Mouse (Mus musculus) hindbrain, embryonic 11.5 days (tissue): ENCODE measurements around the gene Atxn1. TPM values are rescaled to one million over a fixed set of nuclear protein-coding genes. Genes with fewer than 3 reads are reported as not detected.

Experiments used
- ATAC-seq: fragments of 200-750 bp; cut with Nextera tagmentation; 2 replicates; pipeline ENCODE4 v1.8.0; 2017; ENCODE audit warnings: mild to moderate bottlenecking, moderate TSS enrichment, moderate library complexity; ENCODE audit not compliant: low FRiP score
- DNase-seq: peaks from one replicate; pipeline ENCODE4 v3.0.0-alpha.2; 2015; ENCODE audit warnings: low spot score
- H3K27ac ChIP-seq: fragments of 300-500 bp; sonication (generic); 2 replicates; pipeline ENCODE4 v1.5.1; 2014; ENCODE audit warnings: mild to moderate bottlenecking, low read depth, low read length
- H3K27me3 ChIP-seq: fragments of 300-500 bp; sonication (generic); 2 replicates; pipeline ENCODE4 v1.6.1; 2014; ENCODE audit warnings: mild to moderate bottlenecking, low read length, moderate library complexity, mixed read lengths; ENCODE audit not compliant: control insufficient read depth, insufficient read depth
- H3K36me3 ChIP-seq: fragments of 300-500 bp; sonication (generic); 2 replicates; pipeline ENCODE4 v1.6.1; 2014; ENCODE audit warnings: mild to moderate bottlenecking, low read length, moderate library complexity, mixed read lengths; ENCODE audit not compliant: control insufficient read depth, insufficient read depth
- H3K4me1 ChIP-seq: fragments of 300-500 bp; sonication (generic); replicated peaks from 2 replicates; pipeline ENCODE4 v1.6.1; 2014; ENCODE audit warnings: low read length, mixed read lengths; ENCODE audit not compliant: control insufficient read depth, insufficient read depth
- H3K4me2 ChIP-seq: fragments of 300-500 bp; sonication (generic); replicated peaks from 2 replicates; pipeline ENCODE4 v1.6.1; 2014; ENCODE audit warnings: mild to moderate bottlenecking, low read depth, low read length
- H3K4me3 ChIP-seq: fragments of 300-500 bp; sonication (generic); 2 replicates; pipeline ENCODE4 v1.5.1; 2014; ENCODE audit warnings: low read depth, low read length
- H3K9ac ChIP-seq: fragments of 300-500 bp; sonication (generic); 2 replicates; pipeline ENCODE4 v1.6.1; 2014; ENCODE audit warnings: low read depth, low read length
- H3K9me3 ChIP-seq: fragments of 300-500 bp; sonication (generic); 2 replicates; pipeline ENCODE4 v1.6.1; 2016; ENCODE audit warnings: low read length; ENCODE audit not compliant: control insufficient read depth
- WGBS: fragments of 180-500 bp; shearing (Covaris S2); extraction: QIAGEN DNeasy Blood & Tissue Kit; methylation state at CpG from one replicate; pipeline ENCODE4 v1.1.7; 2014; 5-methylcytosine and 5-hydroxymethylcytosine counted together
- polyA plus RNA-seq: library from polyadenylated mRNA; unstranded; fragments of >200 nt; fragmentation: Nextera tagmentation; extraction: Ambion mirVana; gene quantifications from 2 replicates; pipeline ENCODE4 v1.2.1, GENCODE M21; 2014

The Atxn1 gene
- polyA plus RNA-seq, 1 experiment from 2014 or later: 3.2 TPM

- Histone ChIP-seq H3K4me1 (no peaks in the 10 kb centered on the region), H3K27me3 (no peaks in the 10 kb centered on the region), H3K9ac (no peak overlapping the region), H3K9me3 (no peaks in the 10 kb centered on the region), H3K4me3 (no peak overlapping the region), H3K4me2 (no peak overlapping the region), H3K27ac (no peak overlapping the region), H3K36me3 (no peaks in the 10 kb centered on the region)
- no peak for ATAC-seq
- WGBS: 87% methylated on average over 5 of the region's 5 CpGs
- DNase-seq: no peak
These were observed 114.4 kb downstream of the Atxn1 start for GRCm38 (mm10) chr13:45850181-45850974.

DNA sequence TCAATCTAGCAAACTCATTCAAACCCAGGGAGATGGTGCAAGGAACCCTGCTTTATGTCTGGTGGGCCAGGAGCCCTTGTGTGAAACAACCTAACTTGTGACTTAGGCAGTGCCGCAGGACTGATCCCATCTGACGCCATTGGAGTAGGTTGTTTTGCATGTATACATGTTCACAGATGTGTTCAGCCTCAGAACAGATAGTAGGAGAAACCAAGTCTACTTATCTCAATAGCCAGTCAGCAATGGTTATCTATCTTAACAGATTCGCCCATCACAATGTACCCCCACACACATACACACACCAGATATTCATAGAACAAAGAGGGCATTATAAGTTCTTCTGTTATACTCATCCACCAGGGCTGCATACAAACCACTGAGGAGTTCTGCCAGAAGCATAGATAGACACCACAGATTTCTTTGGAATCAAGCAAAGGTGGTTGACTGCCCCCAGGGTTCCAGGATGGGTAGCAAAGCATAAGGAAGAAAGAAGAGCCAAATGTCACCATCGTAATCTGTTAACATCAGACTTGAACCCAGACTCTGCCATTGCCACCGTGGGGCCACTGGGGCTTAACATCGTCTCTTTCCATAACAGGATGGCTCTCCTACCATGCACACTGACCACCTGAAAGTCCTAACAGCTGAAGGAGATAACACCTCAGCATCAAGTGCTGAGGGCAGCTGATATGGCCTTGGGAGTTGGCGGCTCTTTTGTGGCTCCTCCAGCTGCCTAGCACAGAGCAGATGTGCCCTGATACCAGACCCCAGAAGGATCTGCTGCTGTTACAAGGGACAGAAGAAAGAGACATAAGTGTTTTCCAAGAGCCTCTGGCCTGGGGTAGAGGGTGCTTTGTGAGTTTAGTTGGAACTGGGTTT, 115.4 kb downstream of the Atxn1 start:
- no peaks in the 10 kb centered on the region for H3K9me3 ChIP-seq
- H3K9ac ChIP-seq: no peak overlapping the region
- 91% methylated on average over 7 of the region's 7 CpGs for WGBS
- H3K4me2 ChIP-seq: no peak overlapping the region
- H3K27me3 ChIP-seq: no peaks in the 10 kb centered on the region
- H3K4me3 ChIP-seq: no peak overlapping the region
- no peak overlapping the region for H3K27ac ChIP-seq
- H3K4me1 ChIP-seq: no peaks in the 10 kb centered on the region
- H3K36me3 ChIP-seq: no peaks in the 10 kb centered on the region
- ATAC-seq (no peak), DNase-seq (no peak)

DNA sequence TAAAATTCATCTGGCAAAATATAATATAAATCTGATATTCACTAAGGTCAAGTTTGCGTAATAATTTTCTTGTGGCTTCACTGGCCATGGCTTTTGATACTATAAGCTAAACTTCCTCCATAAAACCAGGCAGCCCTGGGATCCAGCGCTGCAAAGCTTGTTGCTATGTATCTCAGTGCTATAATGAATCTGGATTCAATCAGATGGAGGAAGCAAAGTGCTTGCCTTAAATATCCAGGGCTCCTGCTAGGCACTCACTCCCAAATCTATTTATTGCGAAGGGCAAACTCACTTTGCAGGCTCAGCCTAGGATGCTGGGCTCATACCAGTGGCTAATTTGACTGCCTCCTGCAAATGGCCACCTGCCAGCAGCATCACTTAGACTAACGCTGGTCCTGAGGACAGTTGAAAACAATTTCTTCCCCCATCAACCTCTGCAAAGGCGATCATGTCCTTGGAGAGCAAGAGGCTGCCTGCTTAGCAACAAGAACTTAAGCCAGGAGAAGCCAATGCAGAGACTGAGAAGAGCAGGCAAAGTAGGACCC, 122.2 kb downstream of the Atxn1 start:
- Histone ChIP-seq H3K4me1 (no peaks in the 10 kb centered on the region), H3K4me3 (no peak overlapping the region), H3K27ac (no peak overlapping the region), H3K9me3 (no peaks in the 10 kb centered on the region), H3K4me2 (no peak overlapping the region), H3K9ac (no peak overlapping the region), H3K27me3 (no peaks in the 10 kb centered on the region), H3K36me3 (no peaks in the 10 kb centered on the region)
- no peak for DNase-seq
- 82% methylated on average over 5 of the region's 5 CpGs for WGBS
- no peak for ATAC-seq

- 61% methylated on average over 7 of the region's 7 CpGs for WGBS
- ATAC-seq (no peak), DNase-seq (no peak)
- H3K4me1 ChIP-seq: no peaks in the 10 kb centered on the region
- no peaks in the 10 kb centered on the region for H3K36me3 ChIP-seq
- H3K27me3 ChIP-seq: no peaks in the 10 kb centered on the region
- no peak overlapping the region for H3K4me3 ChIP-seq
- no peaks in the 10 kb centered on the region for H3K9me3 ChIP-seq
- H3K9ac ChIP-seq: no peak overlapping the region
- H3K27ac ChIP-seq: no peak overlapping the region
- no peak overlapping the region for H3K4me2 ChIP-seq
These were observed 124.9 kb downstream of the Atxn1 start for GRCm38 (mm10) chr13:45839901-45840300.

- Histone ChIP-seq H3K4me3 (no peak overlapping the region), H3K9me3 (no peaks in the 10 kb centered on the region), H3K27me3 (no peaks in the 10 kb centered on the region), H3K9ac (no peak overlapping the region), H3K36me3 (no peaks in the 10 kb centered on the region), H3K4me2 (no peak overlapping the region), H3K27ac (no peak overlapping the region), H3K4me1 (no peaks in the 10 kb centered on the region)
- 92% methylated on average over 8 of the region's 8 CpGs for WGBS
- ATAC-seq (no peak), DNase-seq (no peak)
These were observed 127.1 kb downstream of the Atxn1 start for GRCm38 (mm10) chr13:45837609-45838220.

GRCm38 (mm10) chr13:45836377-45837054, 128.3 kb downstream of the Atxn1 start:
- no peak overlapping the region for H3K4me3 ChIP-seq
- WGBS: 93% methylated on average over 15 of the region's 15 CpGs
- no peaks in the 10 kb centered on the region for H3K27me3 ChIP-seq
- H3K4me1 ChIP-seq: no peaks in the 10 kb centered on the region
- H3K4me2 ChIP-seq: no peak overlapping the region
- no peak overlapping the region for H3K27ac ChIP-seq
- H3K9me3 ChIP-seq: no peaks in the 10 kb centered on the region
- ATAC-seq (no peak), DNase-seq (no peak)
- no peaks in the 10 kb centered on the region for H3K36me3 ChIP-seq
- H3K9ac ChIP-seq: no peak overlapping the region

GRCm38 (mm10) chr13:45834300-45834699, 130.5 kb downstream of the Atxn1 start:
- ATAC-seq (no peak), DNase-seq (no peak)
- H3K9ac ChIP-seq: no peak overlapping the region
- no peak overlapping the region for H3K4me3 ChIP-seq
- WGBS: 89% methylated on average over 2 of the region's 2 CpGs
- H3K4me2 ChIP-seq: no peak overlapping the region
- H3K36me3 ChIP-seq: no peaks in the 10 kb centered on the region
- H3K4me1 ChIP-seq: no peaks in the 10 kb centered on the region
- no peak overlapping the region for H3K27ac ChIP-seq
- H3K27me3 ChIP-seq: no peaks in the 10 kb centered on the region
- no peaks in the 10 kb centered on the region for H3K9me3 ChIP-seq

DNA sequence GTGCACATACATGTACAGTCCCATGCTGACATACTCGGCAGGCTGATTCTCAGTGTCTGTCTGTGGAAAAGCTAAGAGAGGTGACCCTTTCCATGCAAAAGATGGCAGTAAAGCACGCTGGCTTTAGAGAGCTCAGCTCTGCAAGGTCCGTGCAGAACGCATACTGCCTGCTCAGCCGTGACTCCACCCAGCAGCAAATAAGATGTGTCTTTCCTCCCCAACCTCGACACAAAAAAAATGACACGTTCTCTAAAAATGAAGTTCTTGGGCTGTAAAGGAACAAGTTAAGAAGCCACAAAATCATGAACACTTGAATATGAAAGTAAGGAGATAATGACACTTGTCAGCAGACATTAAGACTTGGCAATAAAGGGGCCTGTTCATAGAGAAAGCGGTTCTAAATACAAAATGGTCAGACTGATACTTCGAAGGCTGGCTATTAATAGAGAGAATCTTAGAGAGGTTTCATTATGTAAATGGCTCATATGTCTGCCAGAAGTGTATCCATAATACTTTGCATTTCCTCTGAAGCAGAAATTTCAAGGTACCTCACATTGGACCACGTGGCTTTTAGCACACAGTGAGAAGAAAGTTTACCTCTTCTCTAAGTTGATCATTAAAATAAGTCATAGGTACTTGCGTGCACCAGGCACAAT, 132.0 kb downstream of the Atxn1 start:
- WGBS: 87% methylated on average over 11 of the region's 11 CpGs
- H3K36me3 ChIP-seq: no peaks in the 10 kb centered on the region
- H3K27me3 ChIP-seq: no peaks in the 10 kb centered on the region
- no peak for ATAC-seq
- no peaks in the 10 kb centered on the region for H3K4me1 ChIP-seq
- no peak overlapping the region for H3K9ac ChIP-seq
- no peak overlapping the region for H3K4me2 ChIP-seq
- no peaks in the 10 kb centered on the region for H3K9me3 ChIP-seq
- no peak overlapping the region for H3K4me3 ChIP-seq
- no peak overlapping the region for H3K27ac ChIP-seq
- DNase-seq: no peak
